Mouse (Mus musculus) midbrain, embryonic 13.5 days (tissue): ENCODE results near the gene Cfap97d1. TPM values are rescaled to one million over a fixed set of nuclear protein-coding genes. Genes with fewer than 3 reads are reported as not detected.

Source experiments
- ATAC-seq: fragments of 200-750 bp; cut with Nextera tagmentation; 2 replicates; pipeline ENCODE4 v1.8.0; 2017; ENCODE audit warnings: mild to moderate bottlenecking, moderate TSS enrichment, moderate library complexity
- H3K27ac ChIP-seq: fragments of 300-500 bp; sonication (generic); 2 replicates; pipeline ENCODE4 v1.5.1; 2015; ENCODE audit warnings: inconsistent platforms, mild to moderate bottlenecking, moderate library complexity
- H3K27me3 ChIP-seq: fragments of 300-500 bp; sonication (generic); 2 replicates; pipeline ENCODE4 v1.6.1; 2015; ENCODE audit warnings: mild to moderate bottlenecking, inconsistent platforms
- H3K36me3 ChIP-seq: fragments of 300-500 bp; sonication (generic); 2 replicates; pipeline ENCODE4 v1.6.1; 2015; ENCODE audit warnings: mild to moderate bottlenecking, inconsistent platforms
- H3K4me1 ChIP-seq: fragments of 300-500 bp; sonication (generic); replicated peaks from 2 replicates; pipeline ENCODE4 v1.6.1; 2015; ENCODE audit warnings: inconsistent platforms
- H3K4me2 ChIP-seq: fragments of 300-500 bp; sonication (generic); replicated peaks from 2 replicates; pipeline ENCODE4 v1.6.1; 2015; ENCODE audit warnings: moderate library complexity, mild to moderate bottlenecking, inconsistent platforms
- H3K4me3 ChIP-seq: fragments of 300-500 bp; sonication (generic); replicated peaks from 2 replicates; pipeline ENCODE4 v1.5.1; 2015; ENCODE audit warnings: mild to moderate bottlenecking, inconsistent platforms
- H3K9ac ChIP-seq: fragments of 300-500 bp; sonication (generic); replicated peaks from 2 replicates; pipeline ENCODE4 v1.6.1; 2015; ENCODE audit warnings: mild to moderate bottlenecking, inconsistent platforms
- H3K9me3 ChIP-seq: fragments of 300-500 bp; sonication (generic); 2 replicates; pipeline ENCODE4 v1.6.1; 2016; ENCODE audit warnings: mild to moderate bottlenecking, inconsistent platforms
- WGBS: fragments of 180-500 bp; shearing (Covaris S2); methylation state at CpG from one replicate; pipeline ENCODE4 v1.1.7; 2015; 5-methylcytosine and 5-hydroxymethylcytosine counted together
- polyA plus RNA-seq: library from polyadenylated mRNA; unstranded; fragments of >200 nt; fragmentation: Nextera tagmentation; extraction: Ambion mirVana; gene quantifications from 2 replicates; pipeline ENCODE4 v1.2.1, GENCODE M21; 2015

Cfap97d1 gene
- polyA plus RNA-seq, 1 experiment from 2014 or later, result not detected

- Histone ChIP-seq H3K9ac (peak overlapping the region; percentile 82), H3K9me3 (no peaks in the 10 kb centered on the region), H3K27ac (peak overlapping the region; percentile 93), H3K4me1 (peaks cover 47% of the 10 kb centered on the region), H3K4me2 (peak overlapping the region; percentile 76), H3K36me3 (peaks cover 10% of the 10 kb centered on the region), H3K27me3 (0 out of 2 replicates have a peak, but pooled peaks cover 4% of the 10 kb centered on the region), H3K4me3 (peak overlapping the region; percentile 68)
- WGBS, result 1% methylated on average over 12 of the region's 12 CpGs
- peak; percentile 65 for ATAC-seq
These were observed 43.4 kb downstream of the Cfap97d1 start for GRCm38 (mm10) chr11:102027361-102028017.

GRCm38 (mm10) chr11:102028087-102028816, 44.2 kb downstream of the Cfap97d1 start, which contains the start of gene Mpp3:
Mpp3 (minus strand) TSS chr11:102028461.
- peaks cover 8% of the 10 kb centered on the region; the same call in 1 of the 2 replicates for H3K36me3 ChIP-seq
- 77% methylated on average over 6 of the region's 6 CpGs for WGBS
- H3K4me1 ChIP-seq, result peaks cover 47% of the 10 kb centered on the region
- H3K27me3 ChIP-seq, result 0 out of 2 replicates have a peak, but pooled peaks cover 4% of the 10 kb centered on the region
- H3K27ac ChIP-seq, result peak within 1 kb of the TSS; percentile 93
- no peaks in the 10 kb centered on the region for H3K9me3 ChIP-seq
- H3K9ac ChIP-seq, result peak within 1 kb of the TSS; percentile 82
- no peak for ATAC-seq
- H3K4me2 ChIP-seq, result peak within 1 kb of the TSS; percentile 76
- peak within 1 kb of the TSS; percentile 68 for H3K4me3 ChIP-seq

- no peak overlapping the region for H3K4me2 ChIP-seq
- peaks cover 37% of the 10 kb centered on the region for H3K4me1 ChIP-seq
- no peak overlapping the region for H3K27ac ChIP-seq
- 0 out of 2 replicates have a peak, but pooled peaks cover 4% of the 10 kb centered on the region for H3K27me3 ChIP-seq
- no peaks in the 10 kb centered on the region for H3K9me3 ChIP-seq
- H3K36me3 ChIP-seq, result 0 out of 2 replicates have a peak, but pooled peaks cover 4% of the 10 kb centered on the region
- H3K4me3 ChIP-seq, result no peak overlapping the region
- no peak overlapping the region for H3K9ac ChIP-seq
- 88% methylated on average over 4 of the region's 4 CpGs for WGBS
- no peak for ATAC-seq
These were observed 45.2 kb downstream of the Cfap97d1 start for GRCm38 (mm10) chr11:102029304-102029703.

- H3K27ac ChIP-seq, result no peak overlapping the region
- ATAC-seq, result no peak
- no peak overlapping the region for H3K4me3 ChIP-seq
- 0 out of 2 replicates have a peak, but pooled peaks cover 4% of the 10 kb centered on the region for H3K27me3 ChIP-seq
- H3K36me3 ChIP-seq, result no peaks in the 10 kb centered on the region
- no peak overlapping the region for H3K4me2 ChIP-seq
- H3K9me3 ChIP-seq, result no peaks in the 10 kb centered on the region
- no peak overlapping the region for H3K9ac ChIP-seq
- peaks cover 31% of the 10 kb centered on the region for H3K4me1 ChIP-seq
- 38% methylated on average over 7 of the region's 7 CpGs for WGBS
These were observed 45.9 kb downstream of the Cfap97d1 start for GRCm38 (mm10) chr11:102029966-102030365.

- 83% methylated on average over 7 of the region's 7 CpGs for WGBS
- no peak overlapping the region for H3K4me2 ChIP-seq
- peaks cover 21% of the 10 kb centered on the region for H3K4me1 ChIP-seq
- H3K4me3 ChIP-seq, result no peak overlapping the region
- no peak for ATAC-seq
- H3K27ac ChIP-seq, result no peak overlapping the region
- H3K27me3 ChIP-seq, result 0 out of 2 replicates have a peak, but pooled peaks cover 4% of the 10 kb centered on the region
- H3K9me3 ChIP-seq, result no peaks in the 10 kb centered on the region
- H3K9ac ChIP-seq, result no peak overlapping the region
- no peaks in the 10 kb centered on the region for H3K36me3 ChIP-seq
These were observed 47.1 kb downstream of the Cfap97d1 start for GRCm38 (mm10) chr11:102031149-102031548.

- Histone ChIP-seq H3K4me1 (peaks cover 10% of the 10 kb centered on the region), H3K4me3 (no peak overlapping the region), H3K36me3 (no peaks in the 10 kb centered on the region), H3K9me3 (no peaks in the 10 kb centered on the region), H3K9ac (no peak overlapping the region), H3K27ac (no peak overlapping the region), H3K27me3 (0 out of 2 replicates have a peak, but pooled peaks cover 4% of the 10 kb centered on the region), H3K4me2 (no peak overlapping the region)
- no peak for ATAC-seq
- WGBS, result 92% methylated on average over 12 of the region's 12 CpGs
These were observed 49.0 kb downstream of the Cfap97d1 start for GRCm38 (mm10) chr11:102033055-102033591.

GRCm38 (mm10) chr11:102034887-102035286, 50.8 kb downstream of the Cfap97d1 start:
- no peak overlapping the region for H3K9ac ChIP-seq
- 0 out of 2 replicates have a peak, but pooled peaks cover 4% of the 10 kb centered on the region for H3K27me3 ChIP-seq
- no peak for ATAC-seq
- no peaks in the 10 kb centered on the region for H3K9me3 ChIP-seq
- H3K4me3 ChIP-seq, result no peak overlapping the region
- no peak overlapping the region for H3K4me2 ChIP-seq
- H3K4me1 ChIP-seq, result peaks cover 7% of the 10 kb centered on the region
- 68% methylated on average over 8 of the region's 8 CpGs for WGBS
- no peak overlapping the region for H3K27ac ChIP-seq
- H3K36me3 ChIP-seq, result no peaks in the 10 kb centered on the region

- Histone ChIP-seq H3K4me1 (0 out of 2 replicates have a peak, but pooled peaks cover 5% of the 10 kb centered on the region), H3K27ac (no peak overlapping the region), H3K36me3 (no peaks in the 10 kb centered on the region), H3K4me2 (no peak overlapping the region), H3K9ac (no peak overlapping the region), H3K9me3 (no peaks in the 10 kb centered on the region), H3K27me3 (0 out of 2 replicates have a peak, but pooled peaks cover 4% of the 10 kb centered on the region), H3K4me3 (no peak overlapping the region)
- no peak for ATAC-seq
- WGBS, result 70% methylated on average over 5 of the region's 5 CpGs
These were observed 51.4 kb downstream of the Cfap97d1 start for GRCm38 (mm10) chr11:102035456-102035960.

GRCm38 (mm10) chr11:102036336-102036735, 52.3 kb downstream of the Cfap97d1 start:
- Histone ChIP-seq H3K27me3 (no peaks in the 10 kb centered on the region), H3K27ac (no peak overlapping the region), H3K4me1 (0 out of 2 replicates have a peak, but pooled peaks cover 5% of the 10 kb centered on the region), H3K36me3 (no peaks in the 10 kb centered on the region), H3K9ac (no peak overlapping the region), H3K9me3 (no peaks in the 10 kb centered on the region), H3K4me3 (no peak overlapping the region), H3K4me2 (no peak overlapping the region)
- 83% methylated on average over 7 of the region's 7 CpGs for WGBS
- no peak for ATAC-seq

- Histone ChIP-seq H3K4me3 (no peak overlapping the region), H3K9ac (no peak overlapping the region), H3K27me3 (no peaks in the 10 kb centered on the region), H3K4me2 (no peak overlapping the region), H3K4me1 (0 out of 2 replicates have a peak, but pooled peaks cover 5% of the 10 kb centered on the region), H3K36me3 (no peaks in the 10 kb centered on the region), H3K27ac (no peak overlapping the region), H3K9me3 (no peaks in the 10 kb centered on the region)
- 85% methylated on average over 6 of the region's 6 CpGs for WGBS
- ATAC-seq, result no peak
These were observed 53.7 kb downstream of the Cfap97d1 start for GRCm38 (mm10) chr11:102037789-102038188.

GRCm38 (mm10) chr11:102039487-102040137, 55.5 kb downstream of the Cfap97d1 start:
- H3K27me3 ChIP-seq, result no peaks in the 10 kb centered on the region
- ATAC-seq, result no peak
- H3K4me1 ChIP-seq, result 0 out of 2 replicates have a peak, but pooled peaks cover 5% of the 10 kb centered on the region
- H3K36me3 ChIP-seq, result no peaks in the 10 kb centered on the region
- WGBS, result 62% methylated on average over 13 of the region's 13 CpGs
- H3K9me3 ChIP-seq, result peaks cover 2% of the 10 kb centered on the region; the same call in 1 of the 2 replicates
- H3K27ac ChIP-seq, result no peak overlapping the region
- H3K4me3 ChIP-seq, result no peak overlapping the region
- H3K4me2 ChIP-seq, result no peak overlapping the region
- H3K9ac ChIP-seq, result no peak overlapping the region
